Mouse (Mus musculus) heart, postnatal 25 days (tissue): ENCODE results near the gene Lfng. TPM values are rescaled to one million over a fixed set of nuclear protein-coding genes. Genes with fewer than 3 reads are reported as not detected.

Source experiments
- DNase-seq: peaks from one replicate; pipeline ENCODE4 v3.0.0; 2022; ENCODE audit warnings: low spot score
- intact Hi-C: fragments of 180-260 bp; cut with DNase I; formaldehyde crosslinking; loops from one replicate; pipeline ENCODE4 v1.15.1; 2025
- total RNA-seq, 2 experiments: library from RNA; stranded (reverse); gene quantifications; 2 replicates each; pipeline ENCODE4 v1.2.3; 2021

The Lfng gene
- total RNA-seq: 10 to 100 TPM in 1 of 2 experiments, 1 to 10 TPM in 1; 7.3 to 10.8 TPM

DNA sequence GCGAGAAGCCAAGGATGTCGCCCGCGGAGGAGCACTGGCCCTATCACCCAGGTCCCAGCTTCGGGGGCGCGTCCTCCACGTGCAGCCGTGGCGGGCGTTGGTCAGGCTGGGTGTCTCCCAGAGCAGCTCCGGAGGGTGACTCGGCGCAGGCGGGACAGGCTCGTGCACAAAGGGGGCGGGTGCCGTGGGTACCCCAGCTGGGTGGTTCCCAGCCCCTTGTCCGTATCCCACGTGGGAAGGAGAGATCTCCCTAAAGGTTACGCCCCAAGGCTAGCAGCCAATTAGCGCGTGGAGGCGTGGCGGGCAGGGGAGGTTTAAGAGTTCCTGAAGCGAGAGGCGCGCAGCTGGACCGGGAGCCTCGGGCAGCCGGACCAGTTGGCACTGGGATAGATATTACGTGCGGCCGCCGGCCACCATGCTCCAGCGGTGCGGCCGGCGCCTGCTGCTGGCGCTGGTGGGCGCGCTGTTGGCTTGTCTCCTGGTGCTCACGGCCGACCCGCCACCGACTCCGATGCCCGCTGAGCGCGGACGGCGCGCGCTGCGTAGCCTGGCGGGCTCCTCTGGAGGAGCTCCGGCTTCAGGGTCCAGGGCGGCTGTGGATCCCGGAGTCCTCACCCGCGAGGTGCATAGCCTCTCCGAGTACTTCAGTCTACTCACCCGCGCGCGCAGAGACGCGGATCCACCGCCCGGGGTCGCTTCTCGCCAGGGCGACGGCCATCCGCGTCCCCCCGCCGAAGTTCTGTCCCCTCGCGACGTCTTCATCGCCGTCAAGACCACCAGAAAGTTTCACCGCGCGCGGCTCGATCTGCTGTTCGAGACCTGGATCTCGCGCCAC, at the start of gene Lfng:
Lfng (plus strand) TSS at position 320 of the 835 bp plus-strand sequence.
- intact Hi-C loops: no loop called here
- DNase-seq: peak; percentile 94

- intact Hi-C loops: no loop called here
- DNase-seq: no peak
Measured at GRCm38 (mm10) chr5:140562601-140563000, 44.5 kb upstream of the Lfng start.

- intact Hi-C loops: no loop called here
- DNase-seq: no peak
Measured at GRCm38 (mm10) chr5:140564896-140565295, 42.2 kb upstream of the Lfng start, which contains the start of gene Grifin. Gene Grifin (minus strand): TSS chr5:140565071.

GRCm38 (mm10) chr5:140565451-140565850, 41.7 kb upstream of the Lfng start:
- intact Hi-C loops: no loop called here
- peak; percentile 69 for DNase-seq

DNA sequence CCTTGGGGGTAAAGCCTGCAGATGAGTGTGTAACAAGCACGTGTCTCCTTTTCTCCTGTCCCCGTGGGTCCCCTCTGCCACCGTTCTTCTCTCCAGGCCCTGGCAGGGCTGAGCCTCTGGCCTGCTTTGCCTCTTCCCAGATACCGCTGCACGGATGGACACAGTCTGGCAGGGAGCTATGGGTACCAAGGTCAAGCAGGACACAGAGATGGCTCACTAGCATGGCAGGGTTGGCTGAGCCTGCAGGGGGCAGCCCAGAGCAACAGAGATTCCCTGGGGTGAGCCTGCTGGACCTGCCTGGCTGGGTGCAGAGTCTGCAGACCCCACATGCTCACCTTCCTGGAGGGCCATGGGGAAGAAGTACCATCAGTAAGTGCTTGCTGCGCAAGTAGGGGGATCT, 41.3 kb upstream of the Lfng start:
- intact Hi-C loops: no loop called here

DNA sequence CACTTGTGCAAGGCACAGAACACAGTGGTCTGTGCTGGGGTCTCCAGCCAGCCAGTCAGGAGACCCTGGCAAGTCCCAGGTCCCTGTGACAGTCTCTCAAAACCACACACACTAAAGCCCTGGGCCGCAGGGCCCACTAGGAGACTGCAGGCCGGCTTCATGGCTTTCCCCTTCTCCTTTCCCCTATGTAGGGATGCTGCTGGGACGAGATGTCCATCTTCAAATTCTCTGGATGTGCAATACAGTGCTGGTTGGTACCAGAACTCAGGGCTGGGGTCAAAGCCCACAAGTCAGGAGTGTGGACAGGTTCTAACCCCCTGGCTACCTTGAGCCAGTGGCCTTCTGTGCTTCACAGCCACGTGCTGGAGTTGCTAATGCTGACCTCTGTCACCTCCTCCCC, 40.8 kb upstream of the Lfng start:
- DNase-seq: no peak
- intact Hi-C loops: no loop called here

More for the DNA sequence above, 41.3 kb upstream of the Lfng start:
- DNase-seq: no peak

DNA sequence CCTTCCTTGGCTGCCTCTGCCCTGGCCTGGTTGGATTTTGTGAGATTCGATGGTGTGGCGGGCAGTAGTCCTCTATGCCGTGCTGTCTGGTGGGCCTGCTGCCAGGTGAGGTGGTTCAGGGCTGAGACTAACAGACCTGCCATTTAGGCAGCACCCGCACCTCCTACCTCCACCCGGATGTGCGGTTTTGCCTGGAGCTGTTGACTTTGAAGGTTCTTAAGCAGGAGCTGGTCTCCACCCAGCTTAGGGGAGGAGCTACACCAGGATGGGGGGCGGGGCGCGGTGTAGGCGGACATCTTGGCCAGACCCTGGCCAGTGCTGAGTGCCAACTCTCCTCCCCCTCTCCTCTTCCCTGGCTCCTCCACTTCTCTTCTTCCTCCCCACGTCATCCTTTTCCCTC, 39.8 kb upstream of the Lfng start:
- intact Hi-C loops: loop anchor here (1.0 kb wide), 1 partner anchor 52 kb away; no protein-coding TSS in a partner anchor
- peak; percentile 61 for DNase-seq

DNA sequence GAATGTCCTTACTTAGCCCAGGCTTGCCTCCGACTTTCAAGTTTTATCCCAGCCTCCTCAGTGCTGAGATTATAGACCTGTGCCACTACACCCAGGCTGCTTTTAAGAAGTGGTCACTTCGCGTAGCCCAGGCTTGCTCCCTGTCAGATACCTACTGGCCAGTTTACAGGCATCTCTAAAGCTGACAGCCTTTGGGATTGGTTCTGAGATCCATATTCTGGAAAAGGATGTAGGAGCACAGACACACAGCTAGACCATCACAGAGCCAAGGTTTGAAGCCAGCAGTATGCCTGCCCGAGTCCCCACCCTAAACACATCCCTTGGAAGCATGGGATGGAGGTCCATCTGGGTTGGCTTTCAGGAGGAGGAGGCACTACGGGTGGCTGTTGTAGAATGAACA, 39.4 kb upstream of the Lfng start:
- no peak for DNase-seq
- intact Hi-C loops: loop anchor here (1.0 kb wide), 1 partner anchor 52 kb away; no protein-coding TSS in a partner anchor

- intact Hi-C loops: no loop called here
- peak; percentile 38 for DNase-seq
Measured at GRCm38 (mm10) chr5:140568321-140568970, 38.7 kb upstream of the Lfng start.

DNA sequence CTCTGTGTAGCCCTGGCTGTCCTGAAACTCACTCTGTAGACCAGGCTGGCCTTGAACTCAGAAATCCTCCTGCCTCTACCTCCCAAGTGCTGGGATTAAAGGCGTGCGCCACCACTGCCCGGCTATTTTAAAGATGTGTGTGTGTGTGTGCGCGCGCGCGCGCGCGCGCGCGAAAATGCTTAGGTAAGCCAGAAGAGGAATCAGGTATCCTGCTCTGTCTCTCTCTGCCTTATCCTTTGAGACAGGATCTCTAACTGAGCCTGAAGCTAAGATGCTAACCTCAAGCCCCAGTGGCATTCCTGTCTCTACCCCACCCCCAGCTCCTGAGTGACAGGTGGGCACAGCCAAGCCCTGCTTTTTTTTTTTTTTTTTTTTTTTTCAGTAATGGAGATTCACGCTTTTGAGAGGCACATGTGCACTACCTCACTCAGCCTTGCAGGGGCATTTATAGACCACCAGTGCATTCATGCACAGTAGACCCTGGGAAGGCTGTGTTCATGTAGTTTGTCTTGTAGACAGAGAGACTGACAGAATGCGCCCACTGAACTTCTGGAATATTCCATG, 38.0 kb upstream of the Lfng start:
- DNase-seq: no peak
- intact Hi-C loops: no loop called here

- intact Hi-C loops: no loop called here
Measured at GRCm38 (mm10) chr5:140570223-140570870, 36.8 kb upstream of the Lfng start.

DNA sequence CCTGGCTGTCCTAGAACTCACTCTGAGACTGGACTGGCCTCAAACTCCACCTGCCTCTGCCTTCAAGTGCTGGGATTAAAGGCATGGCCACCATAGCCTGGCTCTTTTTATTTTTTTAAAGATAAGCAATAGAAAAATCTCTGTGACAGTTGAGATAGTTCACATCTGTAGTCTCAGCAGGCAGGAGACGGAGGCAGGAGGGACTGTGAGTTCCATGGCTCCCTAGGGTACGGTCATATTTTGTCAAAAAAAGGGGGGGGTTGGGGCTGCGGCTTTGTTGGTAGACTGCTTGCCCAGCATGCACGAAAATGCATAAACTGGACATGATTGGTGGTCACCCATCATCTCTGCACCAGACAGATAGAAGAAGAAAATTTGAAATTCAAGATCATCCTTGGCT, 35.9 kb upstream of the Lfng start:
- intact Hi-C loops: no loop called here

More at GRCm38 (mm10) chr5:140570223-140570870, 36.8 kb upstream of the Lfng start:
- DNase-seq: no peak

DNA sequence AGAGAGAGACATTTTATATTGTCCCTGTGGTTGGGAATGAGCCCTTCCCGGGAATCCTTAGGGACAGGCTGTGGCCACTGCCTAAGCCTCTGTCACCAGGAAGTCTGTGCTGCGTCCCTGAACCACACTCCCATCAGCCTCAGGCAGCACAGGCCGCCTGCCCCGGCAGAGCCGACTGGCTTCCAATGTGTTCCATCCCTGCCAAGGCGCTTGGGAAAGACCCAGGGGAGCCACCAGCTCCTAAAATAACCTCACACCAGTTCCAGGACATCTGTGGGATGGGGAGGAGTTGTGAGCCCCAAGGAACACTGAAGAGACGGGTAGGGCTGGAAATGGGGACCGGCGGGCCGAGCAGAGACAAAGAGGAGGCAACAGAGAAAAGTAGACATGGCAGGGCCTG, 35.4 kb upstream of the Lfng start:
- peak; percentile 88 for DNase-seq
- intact Hi-C loops: no loop called here

More for the DNA sequence above, 35.9 kb upstream of the Lfng start:
- DNase-seq: no peak

DNA sequence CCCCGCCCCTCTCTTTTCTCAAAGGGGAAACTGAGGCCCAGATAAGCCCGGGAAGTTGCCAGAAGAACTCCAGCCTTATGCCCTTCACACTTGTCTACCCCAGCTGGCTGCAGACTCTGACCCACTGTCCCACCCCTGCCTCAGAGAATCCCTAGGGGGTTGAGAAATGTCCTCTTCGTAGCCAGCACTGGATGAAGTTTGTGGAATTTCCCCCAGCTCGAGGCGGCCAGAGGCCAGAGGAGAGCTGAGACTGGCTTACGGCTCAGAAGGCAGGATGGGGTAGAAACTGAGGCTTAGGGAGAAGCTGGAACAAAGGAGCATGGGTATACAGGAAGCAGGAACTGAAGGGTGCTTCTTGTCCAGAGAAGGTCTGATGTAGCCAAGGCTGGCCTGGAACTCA, 34.5 kb upstream of the Lfng start:
- intact Hi-C loops: no loop called here
- peak; percentile 66 for DNase-seq

GRCm38 (mm10) chr5:140575381-140575866, 31.7 kb upstream of the Lfng start:
- DNase-seq: peak; percentile 63
- intact Hi-C loops: no loop called here

DNA sequence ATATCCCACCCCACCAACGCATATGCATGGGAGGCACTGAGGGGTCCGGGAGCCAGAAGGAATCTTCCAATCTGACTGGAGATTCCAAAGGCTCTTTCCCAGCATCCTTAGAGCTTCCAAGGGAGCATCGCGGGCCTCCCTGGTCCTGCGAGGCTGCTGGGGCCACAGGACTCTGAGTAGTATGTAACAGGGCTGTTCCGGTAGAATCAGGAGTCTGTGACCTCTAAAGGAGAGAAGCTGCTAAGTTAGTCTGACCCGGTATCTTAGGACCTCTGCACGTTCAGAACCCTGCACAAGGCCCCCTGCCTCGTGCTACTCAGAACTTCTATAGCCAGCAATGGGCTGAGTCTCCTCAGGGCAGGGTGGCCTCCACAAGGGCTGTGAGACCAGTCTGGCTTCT, 27.9 kb upstream of the Lfng start:
- no peak for DNase-seq
- intact Hi-C loops: no loop called here

DNA sequence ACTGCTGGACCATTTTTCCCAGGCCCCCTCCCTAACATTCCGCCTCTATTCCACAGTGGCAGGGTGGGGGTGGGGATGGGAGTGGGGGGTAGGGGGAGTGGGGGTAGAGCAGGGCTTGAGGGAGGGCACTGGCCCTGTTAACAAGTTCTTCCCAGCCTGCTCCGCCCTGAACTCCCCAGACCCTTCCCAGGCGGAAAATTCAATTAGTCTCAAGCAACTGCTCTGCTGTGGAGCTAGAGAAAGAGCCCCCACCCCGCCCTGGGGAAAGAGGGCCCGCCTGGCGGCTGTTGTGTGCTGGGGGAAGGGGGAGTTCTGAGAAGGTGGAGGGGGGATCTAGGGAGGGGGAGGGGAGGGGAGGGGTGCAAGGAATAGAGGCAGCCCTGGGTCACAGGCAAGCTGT, 27.3 kb upstream of the Lfng start:
- DNase-seq: no peak
- intact Hi-C loops: no loop called here

GRCm38 (mm10) chr5:140581569-140581968, 25.6 kb upstream of the Lfng start:
- no peak for DNase-seq
- intact Hi-C loops: no loop called here

GRCm38 (mm10) chr5:140582995-140583731, 24.0 kb upstream of the Lfng start:
- no peak for DNase-seq
- intact Hi-C loops: no loop called here
